Mouse (Mus musculus) hindbrain, embryonic 13.5 days (tissue): ENCODE data around the gene Rgmb. TPM values are rescaled to one million over a fixed set of nuclear protein-coding genes. Genes with fewer than 3 reads are reported as not detected.

Source experiments
- ATAC-seq: fragments of 200-750 bp; cut with Nextera tagmentation; 2 replicates; pipeline ENCODE4 v1.8.0; 2017; ENCODE audit warnings: moderate TSS enrichment; ENCODE audit not compliant: low FRiP score
- H3K27ac ChIP-seq: fragments of 300-500 bp; sonication (generic); 2 replicates; pipeline ENCODE4 v1.5.1; 2015; ENCODE audit warnings: inconsistent platforms, mild to moderate bottlenecking, moderate library complexity
- H3K27me3 ChIP-seq: fragments of 300-500 bp; sonication (generic); 2 replicates; pipeline ENCODE4 v1.6.1; 2015; ENCODE audit warnings: mild to moderate bottlenecking, inconsistent platforms
- H3K36me3 ChIP-seq: fragments of 300-500 bp; sonication (generic); 2 replicates; pipeline ENCODE4 v1.6.1; 2015; ENCODE audit warnings: mild to moderate bottlenecking, inconsistent platforms
- H3K4me1 ChIP-seq: fragments of 300-500 bp; sonication (generic); replicated peaks from 2 replicates; pipeline ENCODE4 v1.6.1; 2015; ENCODE audit warnings: inconsistent platforms
- H3K4me2 ChIP-seq: fragments of 300-500 bp; sonication (generic); 2 replicates; pipeline ENCODE4 v1.6.1; 2015; ENCODE audit warnings: inconsistent platforms, mild to moderate bottlenecking, moderate library complexity
- H3K4me3 ChIP-seq: fragments of 300-500 bp; sonication (generic); 2 replicates; pipeline ENCODE4 v1.5.1; 2015; ENCODE audit warnings: mild to moderate bottlenecking, inconsistent platforms
- H3K9ac ChIP-seq: fragments of 300-500 bp; sonication (generic); 2 replicates; pipeline ENCODE4 v1.6.1; 2015; ENCODE audit warnings: mild to moderate bottlenecking, inconsistent platforms
- H3K9me3 ChIP-seq: fragments of 300-500 bp; sonication (generic); 2 replicates; pipeline ENCODE4 v1.6.1; 2016; ENCODE audit warnings: inconsistent platforms
- WGBS: fragments of 180-500 bp; shearing (Covaris S2); methylation state at CpG from one replicate; pipeline ENCODE4 v1.1.7; 2015; 5-methylcytosine and 5-hydroxymethylcytosine counted together
- polyA plus RNA-seq: library from polyadenylated mRNA; unstranded; fragments of >200 nt; fragmentation: Nextera tagmentation; extraction: Ambion mirVana; gene quantifications from 2 replicates; pipeline ENCODE4 v1.2.1, GENCODE M21; 2015

Rgmb gene
- polyA plus RNA-seq, 1 experiment from 2014 or later, result 97.1 TPM

DNA sequence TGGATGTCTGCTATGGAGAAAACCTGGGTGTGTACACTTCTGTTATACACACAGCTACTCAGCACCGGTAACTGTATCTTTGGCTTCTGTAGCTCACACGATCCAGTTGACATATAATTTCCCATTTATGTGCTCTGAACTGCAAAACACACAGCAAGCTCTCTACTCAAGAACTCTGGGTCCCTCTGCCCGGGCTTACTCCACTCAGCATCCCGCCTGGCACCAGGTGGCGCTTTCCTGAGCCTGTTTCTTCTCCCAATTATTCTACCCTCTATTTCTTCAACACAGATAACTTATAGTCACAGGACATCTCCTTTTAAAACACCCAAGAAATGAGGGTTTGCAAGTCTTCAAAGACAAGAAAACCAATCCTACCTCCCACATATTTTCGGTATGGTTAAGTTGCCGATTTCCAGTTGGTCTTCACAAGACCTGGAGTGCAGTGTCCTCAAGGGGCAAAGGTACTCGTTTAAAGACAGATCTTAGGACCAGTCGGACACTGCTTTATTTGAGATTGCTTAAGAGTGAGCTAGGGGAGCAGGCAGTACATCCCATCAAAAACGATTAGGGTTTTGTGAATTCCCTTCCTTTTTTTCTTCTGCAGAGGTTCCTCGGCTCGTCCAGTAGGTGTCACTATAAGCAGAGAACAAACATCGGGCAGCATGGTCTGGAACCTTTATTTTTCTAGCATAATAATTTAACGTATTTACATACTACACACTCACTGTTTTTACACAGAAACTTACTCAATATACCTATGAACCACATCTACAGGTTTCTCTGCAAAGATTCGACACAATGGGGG is 26.6 kb downstream of the Rgmb start:
- Histone ChIP-seq H3K4me2 (no peak overlapping the region), H3K9me3 (no peaks in the 10 kb centered on the region), H3K27ac (no peak overlapping the region), H3K4me1 (peaks cover 28% of the 10 kb centered on the region), H3K9ac (no peak overlapping the region), H3K36me3 (peaks cover 22% of the 10 kb centered on the region), H3K27me3 (no peaks in the 10 kb centered on the region), H3K4me3 (no peak overlapping the region)
- peak; percentile 37; the same call in 1 of the 2 replicates for ATAC-seq
- WGBS, result 54% methylated on average over 15 of the region's 15 CpGs

DNA sequence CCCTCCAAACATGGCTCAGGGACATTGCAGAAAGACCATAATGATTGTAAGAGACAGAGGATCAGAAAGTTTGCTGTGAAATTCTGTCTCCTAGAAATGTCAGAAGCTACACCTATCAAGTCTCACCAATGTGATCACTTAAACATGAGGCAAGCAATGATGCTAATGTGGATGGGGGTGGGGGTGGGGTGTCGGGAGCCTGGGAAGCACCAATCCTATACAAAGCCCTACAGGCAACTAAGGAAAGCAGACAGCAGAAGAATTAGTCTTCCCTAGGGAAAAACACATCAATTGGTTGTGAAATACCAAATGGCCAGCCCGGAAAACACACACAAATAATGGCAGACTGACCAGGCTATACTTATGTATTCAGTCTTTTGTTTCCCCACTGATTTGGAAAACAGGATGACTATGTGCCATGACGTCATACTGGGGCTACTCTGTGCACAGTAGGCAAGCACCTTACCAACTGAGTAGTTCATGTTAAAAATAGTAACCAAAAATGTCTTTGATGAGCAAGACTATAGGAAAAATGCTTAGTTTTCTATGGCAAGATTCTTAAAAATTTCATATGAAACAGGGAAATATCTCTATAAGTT is 31.5 kb downstream of the Rgmb start:
- H3K36me3 ChIP-seq, result no peaks in the 10 kb centered on the region; the same call in 1 of the 2 replicates
- no peak overlapping the region for H3K4me2 ChIP-seq
- no peaks in the 10 kb centered on the region for H3K27me3 ChIP-seq
- H3K27ac ChIP-seq, result no peak overlapping the region
- H3K9me3 ChIP-seq, result 0 out of 2 replicates have a peak, but pooled peaks cover 3% of the 10 kb centered on the region
- no peak overlapping the region for H3K4me3 ChIP-seq
- 41% methylated on average over 3 of the region's 3 CpGs for WGBS
- H3K9ac ChIP-seq, result no peak overlapping the region
- no peaks in the 10 kb centered on the region for H3K4me1 ChIP-seq
- no peak for ATAC-seq

DNA sequence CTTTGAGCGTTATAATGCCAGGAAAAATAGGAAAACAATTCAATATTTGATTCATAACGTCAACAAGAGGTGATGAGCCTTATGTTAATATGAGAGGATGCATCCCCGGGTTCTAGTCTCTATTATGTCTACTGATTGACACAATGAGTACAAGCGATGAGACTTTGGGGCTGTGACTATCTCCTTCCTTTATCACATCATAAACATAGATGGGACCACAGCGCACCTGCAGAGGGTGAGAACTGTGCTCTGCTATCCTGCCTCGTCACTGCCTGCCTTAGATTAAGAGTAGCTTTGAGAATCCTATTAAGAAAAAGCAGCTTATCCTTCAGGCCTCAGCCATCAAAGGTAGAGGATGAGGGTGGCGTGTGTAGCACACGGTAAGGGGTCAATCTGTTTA is 40.1 kb downstream of the Rgmb start:
- H3K4me3 ChIP-seq, result no peak overlapping the region
- H3K9me3 ChIP-seq, result 0 out of 2 replicates have a peak, but pooled peaks cover 3% of the 10 kb centered on the region
- no peaks in the 10 kb centered on the region for H3K4me1 ChIP-seq
- H3K4me2 ChIP-seq, result no peak overlapping the region
- WGBS, result 91% methylated on average over 8 of the region's 8 CpGs
- H3K36me3 ChIP-seq, result no peaks in the 10 kb centered on the region
- no peaks in the 10 kb centered on the region for H3K27me3 ChIP-seq
- no peak overlapping the region for H3K9ac ChIP-seq
- ATAC-seq, result no peak
- H3K27ac ChIP-seq, result no peak overlapping the region

DNA sequence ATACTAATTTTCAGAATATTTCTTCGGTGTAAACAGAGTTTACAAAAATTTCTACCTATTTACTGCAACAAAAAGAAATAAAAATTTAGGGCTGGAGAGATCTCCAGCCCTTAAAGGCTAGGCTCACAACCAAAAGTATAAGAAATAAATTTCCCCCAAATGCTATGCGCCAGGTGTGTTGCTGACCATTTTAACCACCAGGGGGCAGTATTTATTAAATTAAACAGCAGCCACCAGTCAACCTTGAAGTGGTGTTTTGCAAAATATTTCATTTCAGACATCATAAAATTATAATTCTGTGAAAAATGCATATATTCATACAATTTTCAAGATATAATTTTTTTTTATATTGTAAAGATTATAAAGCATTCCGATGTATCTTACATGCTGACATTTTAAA is 43.8 kb downstream of the Rgmb start:
- H3K4me1 ChIP-seq, result no peaks in the 10 kb centered on the region
- no peaks in the 10 kb centered on the region for H3K36me3 ChIP-seq
- H3K27me3 ChIP-seq, result no peaks in the 10 kb centered on the region
- H3K27ac ChIP-seq, result no peak overlapping the region
- WGBS, result 29% methylated on average over 3 of the region's 3 CpGs
- ATAC-seq, result no peak
- no peak overlapping the region for H3K4me2 ChIP-seq
- no peak overlapping the region for H3K9ac ChIP-seq
- no peaks in the 10 kb centered on the region for H3K9me3 ChIP-seq
- H3K4me3 ChIP-seq, result no peak overlapping the region

DNA sequence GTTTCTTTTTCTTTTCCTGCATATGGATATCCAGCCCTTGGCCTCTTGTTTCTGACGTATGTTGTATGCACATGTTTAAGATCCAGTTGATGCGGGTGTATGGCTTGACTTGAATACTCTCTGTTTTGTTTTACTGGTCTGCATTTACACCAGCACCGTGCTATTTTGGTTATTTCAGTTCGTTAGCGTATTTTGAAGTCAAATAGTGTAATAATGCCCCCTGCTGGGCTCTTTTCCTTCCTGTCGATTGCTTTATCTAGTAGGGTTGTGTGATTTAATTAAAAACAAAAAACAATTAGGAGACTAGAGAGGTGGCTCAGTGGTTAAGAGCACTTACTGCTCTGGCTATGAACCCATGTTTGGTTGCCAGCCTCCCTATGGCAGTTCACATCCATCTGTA is 52.9 kb downstream of the Rgmb start:
- no peaks in the 10 kb centered on the region for H3K36me3 ChIP-seq
- 85% methylated on average over 6 of the region's 6 CpGs for whole genome bisulfite sequencing
- no peaks in the 10 kb centered on the region for H3K9me3 ChIP-seq
- H3K4me2 ChIP-seq, result no peak overlapping the region
- H3K4me1 ChIP-seq, result no peaks in the 10 kb centered on the region
- H3K4me3 ChIP-seq, result no peak overlapping the region
- H3K27me3 ChIP-seq, result no peaks in the 10 kb centered on the region
- H3K9ac ChIP-seq, result no peak overlapping the region
- no peak overlapping the region for H3K27ac ChIP-seq
- ATAC-seq, result no peak

DNA sequence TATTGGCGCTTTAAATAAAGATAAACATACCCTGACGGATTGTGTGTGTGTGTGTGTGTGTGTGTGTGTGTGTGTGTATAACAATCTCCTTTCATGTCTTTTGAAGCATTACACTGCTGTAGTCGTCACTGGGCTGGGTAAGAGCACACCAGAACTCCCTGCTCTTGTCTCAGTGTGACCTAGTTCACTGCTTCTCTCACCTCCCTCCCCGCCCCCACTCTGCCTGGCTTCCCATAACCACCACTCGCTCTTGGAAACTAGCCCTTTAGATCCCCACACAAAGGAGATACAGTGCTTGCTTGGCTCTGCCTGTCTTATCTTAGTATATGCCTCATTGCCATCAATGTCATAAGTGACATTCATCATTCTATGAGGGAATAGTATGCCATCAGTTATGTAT is 54.5 kb downstream of the Rgmb start:
- WGBS, result 76% methylated on average over 5 of the region's 5 CpGs
- no peaks in the 10 kb centered on the region for H3K4me1 ChIP-seq
- H3K36me3 ChIP-seq, result peaks cover 6% of the 10 kb centered on the region; the same call in 1 of the 2 replicates
- no peak overlapping the region for H3K4me3 ChIP-seq
- no peaks in the 10 kb centered on the region for H3K27me3 ChIP-seq
- H3K9me3 ChIP-seq, result no peaks in the 10 kb centered on the region
- no peak for ATAC-seq
- no peak overlapping the region for H3K4me2 ChIP-seq
- H3K9ac ChIP-seq, result no peak overlapping the region
- no peak overlapping the region for H3K27ac ChIP-seq

DNA sequence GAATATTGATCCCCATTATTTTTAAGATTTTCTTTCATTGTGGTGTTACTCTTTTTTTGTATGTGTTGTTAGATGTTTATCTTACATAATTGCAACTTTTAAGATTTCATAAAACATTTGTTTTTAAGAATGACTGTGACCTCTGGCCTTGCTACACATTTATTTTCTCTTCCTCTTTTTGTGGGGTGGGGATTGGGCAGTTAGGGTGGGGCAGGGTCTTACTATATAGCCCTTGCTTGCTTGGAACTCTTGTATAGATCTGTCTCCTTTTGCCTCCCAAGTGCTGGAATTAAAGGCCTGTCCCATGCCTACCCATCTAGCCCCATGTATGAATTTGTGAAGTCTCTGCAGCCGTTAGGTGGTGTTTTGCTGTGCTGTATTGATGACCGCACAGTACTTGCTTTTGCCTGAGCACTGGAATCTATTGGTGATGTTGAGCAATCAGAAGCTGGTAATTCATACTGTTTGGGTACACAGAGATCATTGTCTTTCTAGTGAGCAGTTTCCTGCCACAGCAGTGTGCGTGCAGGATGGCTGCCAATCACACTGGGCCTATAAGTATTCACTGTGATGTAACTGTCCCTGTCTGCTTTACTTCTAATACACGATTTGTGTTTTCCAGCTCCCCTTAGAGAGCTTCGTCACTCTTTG is 56.1 kb downstream of the Rgmb start:
- Histone ChIP-seq H3K9ac (no peak overlapping the region), H3K36me3 (peaks cover 21% of the 10 kb centered on the region), H3K27ac (no peak overlapping the region), H3K9me3 (no peaks in the 10 kb centered on the region), H3K4me3 (no peak overlapping the region), H3K27me3 (no peaks in the 10 kb centered on the region), H3K4me2 (no peak overlapping the region), H3K4me1 (no peaks in the 10 kb centered on the region)
- WGBS, result 83% methylated on average over 5 of the region's 5 CpGs
- ATAC-seq, result no peak

DNA sequence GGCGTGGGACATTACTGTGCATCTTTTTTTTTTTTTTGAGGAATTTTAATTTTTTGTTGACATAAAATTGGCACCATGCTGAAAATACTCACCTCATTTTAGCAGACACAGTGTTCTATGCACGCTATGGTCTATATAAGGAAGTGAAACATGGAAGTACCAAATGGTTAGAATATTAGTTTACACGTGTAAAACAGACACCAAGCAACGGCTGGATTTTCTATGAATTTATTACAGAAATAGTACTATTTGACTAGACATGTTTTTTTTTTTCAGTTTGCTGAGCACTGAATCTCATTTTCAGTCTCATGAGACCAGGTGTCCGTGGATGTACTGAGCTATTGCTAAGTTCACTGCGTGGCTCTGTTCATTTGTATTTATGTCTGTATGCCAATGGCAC is 56.9 kb downstream of the Rgmb start:
- Histone ChIP-seq H3K36me3 (peaks cover 28% of the 10 kb centered on the region), H3K9ac (no peak overlapping the region), H3K4me3 (no peak overlapping the region), H3K4me2 (no peak overlapping the region), H3K4me1 (no peaks in the 10 kb centered on the region), H3K27ac (no peak overlapping the region), H3K27me3 (no peaks in the 10 kb centered on the region), H3K9me3 (no peaks in the 10 kb centered on the region)
- 74% methylated on average over 6 of the region's 6 CpGs for WGBS
- ATAC-seq, result no peak

DNA sequence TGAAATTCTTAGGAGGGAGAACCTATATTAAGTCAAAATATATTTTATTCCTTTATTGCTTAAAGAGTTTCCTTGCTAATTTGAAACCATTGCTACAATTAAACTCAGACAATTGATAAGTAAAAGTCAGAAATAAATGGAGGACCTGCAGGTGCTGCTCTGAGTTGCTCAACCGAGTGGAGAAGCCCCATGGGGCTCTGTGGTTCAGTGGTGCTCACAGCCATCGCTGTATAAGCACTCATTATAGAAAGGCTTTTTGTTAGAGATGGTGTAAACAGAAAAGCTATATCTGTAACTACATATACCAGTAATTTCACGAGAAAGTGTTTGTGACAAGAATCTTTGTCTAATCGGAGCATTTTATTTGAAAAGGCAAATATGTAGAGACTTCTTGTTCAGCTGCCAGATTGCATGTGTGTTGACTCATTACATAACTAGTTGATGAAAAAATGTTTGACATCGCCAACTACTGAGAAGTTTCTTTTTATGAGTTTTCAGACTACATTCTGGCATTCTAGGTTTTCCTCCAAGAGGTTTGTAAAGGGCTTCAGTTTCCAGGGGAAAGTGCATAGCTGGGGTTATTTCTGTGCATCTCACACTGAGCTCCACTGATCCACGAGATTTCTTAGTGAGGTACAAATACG is 61.6 kb downstream of the Rgmb start:
- Histone ChIP-seq H3K4me3 (no peak overlapping the region), H3K27ac (no peak overlapping the region), H3K9me3 (no peaks in the 10 kb centered on the region), H3K9ac (no peak overlapping the region), H3K4me2 (no peak overlapping the region), H3K36me3 (peaks cover 66% of the 10 kb centered on the region), H3K27me3 (no peaks in the 10 kb centered on the region), H3K4me1 (no peaks in the 10 kb centered on the region)
- WGBS, result 83% methylated on average over 7 of the region's 7 CpGs
- no peak for ATAC-seq

DNA sequence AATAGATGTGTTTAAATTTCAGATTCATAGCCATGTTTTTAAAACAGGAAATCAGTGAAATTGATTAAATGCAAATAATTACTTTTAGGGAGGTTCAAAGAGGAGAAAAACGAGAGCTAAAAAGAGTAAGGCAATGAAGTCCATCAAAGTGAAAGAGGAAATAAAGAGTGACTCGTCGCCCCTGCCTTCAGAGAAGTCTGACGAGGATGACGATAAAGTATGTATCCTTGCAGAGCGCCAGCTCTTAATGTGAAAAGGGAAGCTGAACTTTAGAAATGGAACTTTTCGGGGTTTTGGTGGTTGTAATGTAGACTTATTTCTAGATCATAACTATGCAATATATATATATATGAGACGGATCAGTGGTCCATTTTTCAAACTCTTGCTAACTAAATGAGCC is 69.6 kb downstream of the Rgmb start:
- H3K4me3 ChIP-seq, result no peak overlapping the region
- no peak overlapping the region for H3K27ac ChIP-seq
- H3K36me3 ChIP-seq, result peaks cover 74% of the 10 kb centered on the region
- WGBS, result 89% methylated on average over 8 of the region's 8 CpGs
- no peaks in the 10 kb centered on the region for H3K9me3 ChIP-seq
- H3K4me1 ChIP-seq, result no peaks in the 10 kb centered on the region
- no peak for ATAC-seq
- no peak overlapping the region for H3K4me2 ChIP-seq
- no peaks in the 10 kb centered on the region for H3K27me3 ChIP-seq
- H3K9ac ChIP-seq, result no peak overlapping the region
